ENCODE assay signal across 8 mouse cellular contexts in genomic region chr4:48051674-48052121, GRCm38 (mm10). TPM values are rescaled to one million over a fixed set of nuclear protein-coding genes. Genes with fewer than 3 reads are reported as not detected.
DNase-seq lines count a peak whose midpoint lies in the region; ATAC-seq and TF ChIP-seq lines count a peak whose summit lies in the region.

No protein-coding gene starts in this region.

- peak overlapping the region; percentile 66 for H3K4me2 ChIP-seq in kidney, embryonic 14.5 days (replicated peaks; ENCODE audit: low read depth, low read length)
- peak overlapping the region; percentile 49 for H3K4me2 ChIP-seq in liver, postnatal 0 days (ENCODE audit: low read depth, low read length)

- no peaks in the 10 kb centered on the region for H3K36me3 ChIP-seq in kidney, embryonic 14.5 days (ENCODE audit: control insufficient read depth, insufficient read depth, low read length)
- no peaks in the 10 kb centered on the region for H3K36me3 ChIP-seq in liver, postnatal 0 days (replicated peaks; ENCODE audit: insufficient read depth, low read length)

- peak overlapping the region; percentile 37 for H3K4me3 ChIP-seq in kidney, embryonic 14.5 days (ENCODE audit: low read length)
- peak overlapping the region; percentile 22 for H3K4me3 ChIP-seq in liver, postnatal 0 days (ENCODE audit: low read depth, low read length)

- ATAC-seq in kidney, embryonic 14.5 days (ENCODE audit: low FRiP score, low TSS enrichment): peak; percentile 55
- ATAC-seq in liver, postnatal 0 days: peak; percentile 19; the same call in 1 of the 2 replicates

- WGBS in kidney, embryonic 14.5 days: under 1% methylated on average over 37 of the region's 37 CpGs
- WGBS in liver, postnatal 0 days (ENCODE audit: insufficient replicate concordance): 2% methylated on average over 37 of the region's 37 CpGs

- H3K27ac ChIP-seq in kidney, embryonic 14.5 days (ENCODE audit: low read depth, low read length): no peak overlapping the region
- no peak overlapping the region for H3K27ac ChIP-seq in liver, postnatal 0 days (ENCODE audit: low read depth)

- H3K9ac ChIP-seq in kidney, embryonic 14.5 days (ENCODE audit: low read depth, low read length): no peak overlapping the region; the same call in none of the 2 replicates
- H3K9ac ChIP-seq in liver, postnatal 0 days (replicated peaks): no peak overlapping the region

- no peak for TF ChIP-seq CTCF in liver, postnatal 0 days (IDR thresholded peaks at IDR 0.05; ENCODE audit: low read depth)

- no peak for TF ChIP-seq EP300 in liver, postnatal 0 days (IDR thresholded peaks at IDR 0.05; ENCODE audit: low read depth)

- DNase-seq in kidney, adult 9 months: no peak
- peak; percentile 42 for DNase-seq in embryo, embryonic 10 days (ENCODE audit: low spot score)
- peak; percentile 13 to 29 for DNase-seq in heart, postnatal 14 days
- DNase-seq in liver, postnatal 0 days: peak; percentile 18
- DNase-seq in spleen, postnatal 14 days (ENCODE audit: low spot score in 2 of 2): no peak
- DNase-seq in gastrocnemius, adult 8-10 months (ENCODE audit: low spot score in 2 of 2): no peak
- no peak for DNase-seq in cerebellum, adult 11-12 months

- H3K9me3 ChIP-seq in kidney, embryonic 14.5 days (ENCODE audit: control insufficient read depth, low read length): no peaks in the 10 kb centered on the region
- no peaks in the 10 kb centered on the region for H3K9me3 ChIP-seq in liver, postnatal 0 days (ENCODE audit: low read length)

- intact Hi-C loops in heart, postnatal 14 days (cut with DNase I): loop anchor here (10.0 kb wide), 1 partner anchor 333 kb away; no protein-coding TSS in a partner anchor

- H3K4me1 ChIP-seq in kidney, embryonic 14.5 days (ENCODE audit: control insufficient read depth, insufficient read depth, low read length): peaks cover 11% of the 10 kb centered on the region; the same call in 1 of the 2 replicates
- peaks cover 15% of the 10 kb centered on the region for H3K4me1 ChIP-seq in liver, postnatal 0 days (ENCODE audit: insufficient read depth)

- peaks cover 76% of the 10 kb centered on the region for H3K27me3 ChIP-seq in kidney, embryonic 14.5 days (ENCODE audit: control insufficient read depth, insufficient read depth, low read length)
- H3K27me3 ChIP-seq in liver, postnatal 0 days (ENCODE audit: insufficient read depth, low read length): peaks cover 74% of the 10 kb centered on the region

RNA-seq across cellular contexts. Expression of gene Nr4a3, which starts 6.7 kb away (rescaled TPM):
- 0.04 and 0.08 TPM in 2 replicates for polyA plus RNA-seq in kidney, embryonic 14.5 days (2014; fragmentation: Nextera tagmentation; extraction: Ambion mirVana)
- 10 to 100 TPM in 1 of 2 experiments, 1 to 10 TPM in 1; 4.0 to 12.0 TPM for total RNA-seq in heart, postnatal 14 days (2021)
- not detected in 2 replicates for polyA plus RNA-seq in liver, postnatal 0 days (2015; fragmentation: Nextera tagmentation; extraction: Ambion mirVana)
- total RNA-seq in gastrocnemius, adult 8-10 months (2022): 10 to 100 TPM in 2 of 4 experiments, 1 to 10 TPM in 2; 4.8 to 25.3 (median 10.3) TPM

Comparison
In these comparisons a context has a peak if more than half of its experiments do, and no peak if none do; other contexts are left out.
1. DNase-seq: peak in embryo, embryonic 10 days (single experiment), heart, postnatal 14 days (2 of 2) and liver, postnatal 0 days (single experiment); none in kidney, adult 9 months (single experiment), spleen, postnatal 14 days (0 of 2), gastrocnemius, adult 8-10 months (0 of 2) and cerebellum, adult 11-12 months (single experiment).